Mouse (Mus musculus): Measurements from ENCODE around the gene Il4ra. TPM values are rescaled to one million over a fixed set of nuclear protein-coding genes. Genes with fewer than 3 reads are reported as not detected.

Il4ra gene
- polyA plus RNA-seq, 1 experiment from 2014 or later = 7.0 TPM

- H3K9ac ChIP-seq = no peak overlapping the region
- peaks cover 39% of the 10 kb centered on the region for H3K4me1 ChIP-seq
- H3K27me3 ChIP-seq = no peaks in the 10 kb centered on the region
- H3K9me3 ChIP-seq = no peaks in the 10 kb centered on the region
- no peak overlapping the region for H3K4me3 ChIP-seq
- no peak overlapping the region for H3K4me2 ChIP-seq
- WGBS = 53% methylated on average over 9 of the region's 9 CpGs
- no peaks in the 10 kb centered on the region for H3K36me3 ChIP-seq
- H3K27ac ChIP-seq = no peak overlapping the region
- ATAC-seq (ENCODE audit: insufficient number of reproducible peaks, insufficient read depth, low FRiP score, low TSS enrichment, low read depth) = no peak
These were observed 9.3 kb downstream of the Il4ra start for GRCm38 (mm10) chr7:125561085-125561690.

- 47% methylated on average over 4 of the region's 4 CpGs for WGBS
- H3K9me3 ChIP-seq = no peaks in the 10 kb centered on the region
- ATAC-seq (ENCODE audit: insufficient number of reproducible peaks, insufficient read depth, low FRiP score, low TSS enrichment, low read depth) = no peak
- H3K27me3 ChIP-seq = no peaks in the 10 kb centered on the region
- H3K36me3 ChIP-seq = no peaks in the 10 kb centered on the region
- 0 out of 2 replicates have a peak overlapping the region, but pooled peaks have one; percentile 19 for H3K27ac ChIP-seq
- H3K4me1 ChIP-seq = peaks cover 30% of the 10 kb centered on the region
- no peak overlapping the region for H3K9ac ChIP-seq
- no peak overlapping the region for H3K4me3 ChIP-seq
- no peak overlapping the region for H3K4me2 ChIP-seq
These were observed 10.5 kb downstream of the Il4ra start for GRCm38 (mm10) chr7:125562413-125562812.

DNA sequence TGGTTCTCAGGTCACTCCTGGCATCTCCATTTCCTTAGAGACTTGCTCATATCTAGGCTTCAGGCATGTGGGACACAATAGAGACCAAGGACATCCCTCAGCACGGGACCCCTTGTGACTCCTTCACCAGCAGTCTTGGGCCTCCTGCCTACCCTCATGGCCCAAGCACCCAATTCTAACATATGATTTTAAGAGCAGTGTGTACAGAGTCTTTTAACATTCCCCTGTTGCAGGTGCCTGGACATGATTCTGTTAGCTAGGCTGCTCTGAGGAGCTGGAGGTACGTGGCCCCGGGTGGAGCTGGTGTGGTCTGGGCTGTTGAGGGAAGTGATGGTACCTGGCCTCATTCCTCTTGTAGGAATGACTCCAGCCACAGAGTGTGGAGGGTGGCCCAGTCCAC is 11.2 kb downstream of the Il4ra start:
- ATAC-seq (ENCODE audit: insufficient number of reproducible peaks, insufficient read depth, low FRiP score, low TSS enrichment, low read depth) = no peak
- Histone ChIP-seq H3K9ac (no peak overlapping the region), H3K9me3 (no peaks in the 10 kb centered on the region), H3K4me2 (no peak overlapping the region), H3K4me3 (no peak overlapping the region), H3K27me3 (no peaks in the 10 kb centered on the region), H3K27ac (0 out of 2 replicates have a peak overlapping the region, but pooled peaks have one; percentile 19), H3K4me1 (peaks cover 30% of the 10 kb centered on the region), H3K36me3 (no peaks in the 10 kb centered on the region)
- WGBS = 85% methylated on average over 3 of the region's 3 CpGs

GRCm38 (mm10) chr7:125564316-125565024 is 12.6 kb downstream of the Il4ra start:
- no peak overlapping the region for H3K4me3 ChIP-seq
- no peaks in the 10 kb centered on the region for H3K36me3 ChIP-seq
- 72% methylated on average over 11 of the region's 11 CpGs for WGBS
- peaks cover 26% of the 10 kb centered on the region for H3K4me1 ChIP-seq
- no peak overlapping the region for H3K9ac ChIP-seq
- no peak for ATAC-seq (ENCODE audit: insufficient number of reproducible peaks, insufficient read depth, low FRiP score, low TSS enrichment, low read depth)
- no peak overlapping the region for H3K4me2 ChIP-seq
- H3K27me3 ChIP-seq = no peaks in the 10 kb centered on the region
- H3K27ac ChIP-seq = no peak overlapping the region
- no peaks in the 10 kb centered on the region for H3K9me3 ChIP-seq

DNA sequence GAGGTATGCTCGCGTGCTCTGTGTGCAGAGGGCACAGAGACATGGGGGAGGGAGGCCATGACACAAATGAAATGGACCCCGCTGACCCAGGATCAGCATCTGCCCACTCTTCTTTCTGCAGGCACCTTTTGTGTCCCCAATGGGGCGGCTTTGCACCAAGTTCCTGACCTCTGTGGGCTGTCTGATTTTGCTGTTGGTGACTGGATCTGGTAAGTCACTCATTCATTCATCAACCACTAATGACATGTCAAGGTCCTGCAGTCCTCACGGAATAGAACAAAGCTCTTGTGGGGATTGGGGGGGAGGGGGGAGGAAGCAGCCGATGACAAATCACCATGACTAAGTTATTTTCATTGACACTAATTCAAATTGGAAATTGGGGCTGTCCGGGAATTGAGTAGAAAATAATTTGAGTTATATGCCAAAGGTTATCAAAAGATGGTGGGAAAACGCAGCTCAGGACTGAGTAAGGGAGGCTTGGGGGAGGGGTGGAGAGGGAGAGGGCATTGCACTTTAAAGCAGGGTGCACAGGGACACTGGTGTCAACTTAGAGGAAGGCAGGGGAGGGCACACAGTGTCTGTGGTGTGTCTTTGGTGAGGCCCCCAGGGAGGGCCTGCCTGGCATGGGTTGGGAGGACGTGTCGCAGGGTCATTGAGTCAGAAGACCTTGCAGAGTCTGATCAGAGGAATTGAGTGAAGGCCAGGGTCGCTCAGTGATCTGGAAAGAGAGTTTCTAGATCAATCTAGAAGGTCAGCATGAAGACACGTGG is 13.8 kb downstream of the Il4ra start:
- no peak for ATAC-seq (ENCODE audit: insufficient number of reproducible peaks, insufficient read depth, low FRiP score, low TSS enrichment, low read depth)
- Histone ChIP-seq H3K27me3 (no peaks in the 10 kb centered on the region), H3K4me3 (no peak overlapping the region), H3K36me3 (peaks cover 6% of the 10 kb centered on the region; the same call in 1 of the 2 replicates), H3K4me2 (no peak overlapping the region), H3K9ac (no peak overlapping the region), H3K27ac (no peak overlapping the region), H3K9me3 (no peaks in the 10 kb centered on the region), H3K4me1 (peaks cover 19% of the 10 kb centered on the region)
- 74% methylated on average over 12 of the region's 12 CpGs for WGBS

DNA sequence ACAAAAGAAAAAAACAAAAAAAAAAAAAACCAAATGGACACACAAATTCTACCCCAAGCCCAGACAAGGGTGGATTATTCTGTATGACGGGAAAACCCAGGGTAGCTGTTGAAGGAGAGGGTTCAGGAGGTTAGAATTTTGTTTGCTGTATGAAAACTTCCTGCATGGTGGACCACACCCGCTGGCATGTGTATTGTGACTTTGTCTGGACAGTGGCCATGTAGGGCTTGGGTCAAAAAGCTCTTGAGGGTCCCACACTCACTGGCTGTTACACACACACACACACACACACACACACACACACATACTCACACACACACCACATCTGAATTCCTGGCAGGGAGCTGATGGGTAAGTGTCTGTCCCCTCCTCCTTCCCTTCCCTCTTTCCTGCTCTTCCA is 14.5 kb downstream of the Il4ra start:
- no peak overlapping the region for H3K27ac ChIP-seq
- ATAC-seq (ENCODE audit: insufficient number of reproducible peaks, insufficient read depth, low FRiP score, low TSS enrichment, low read depth) = no peak
- no peak overlapping the region for H3K4me2 ChIP-seq
- H3K4me3 ChIP-seq = no peak overlapping the region
- no peaks in the 10 kb centered on the region for H3K9me3 ChIP-seq
- H3K9ac ChIP-seq = no peak overlapping the region
- 83% methylated on average over 2 of the region's 2 CpGs for WGBS
- no peaks in the 10 kb centered on the region for H3K27me3 ChIP-seq
- peaks cover 6% of the 10 kb centered on the region; the same call in 1 of the 2 replicates for H3K36me3 ChIP-seq
- H3K4me1 ChIP-seq = peaks cover 12% of the 10 kb centered on the region

- Histone ChIP-seq H3K36me3 (peaks cover 11% of the 10 kb centered on the region; the same call in 1 of the 2 replicates), H3K27ac (no peak overlapping the region), H3K9me3 (no peaks in the 10 kb centered on the region), H3K9ac (no peak overlapping the region), H3K4me2 (no peak overlapping the region), H3K4me1 (no peaks in the 10 kb centered on the region; the same call in 1 of the 2 replicates), H3K4me3 (no peak overlapping the region), H3K27me3 (no peaks in the 10 kb centered on the region)
- WGBS = 66% methylated on average over 8 of the region's 8 CpGs
- ATAC-seq (ENCODE audit: insufficient number of reproducible peaks, insufficient read depth, low FRiP score, low TSS enrichment, low read depth) = no peak
These were observed 17.0 kb downstream of the Il4ra start for GRCm38 (mm10) chr7:125568888-125569287.

DNA sequence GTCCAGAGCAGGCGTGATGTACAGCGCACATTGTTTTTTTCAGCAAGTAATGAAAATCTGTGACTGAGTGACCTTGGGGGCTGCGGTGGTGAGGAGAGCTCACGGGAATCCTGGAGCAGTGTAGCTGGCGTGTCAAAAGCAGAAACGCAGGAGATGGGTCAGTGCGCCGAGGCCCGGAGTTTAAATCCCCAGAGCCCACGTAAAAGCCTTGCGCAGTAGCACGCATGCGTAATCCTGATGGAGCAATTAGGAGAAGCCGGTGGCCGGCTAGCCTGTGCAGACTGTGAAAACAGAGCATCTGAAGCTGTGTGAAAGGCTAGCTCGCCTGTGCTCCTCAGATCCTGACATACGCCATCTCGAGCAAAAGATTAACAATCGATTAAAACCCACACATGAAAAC is 20.0 kb downstream of the Il4ra start:
- Histone ChIP-seq H3K27ac (no peak overlapping the region), H3K9ac (no peak overlapping the region), H3K9me3 (no peaks in the 10 kb centered on the region), H3K27me3 (no peaks in the 10 kb centered on the region), H3K36me3 (peaks cover 22% of the 10 kb centered on the region), H3K4me3 (no peak overlapping the region), H3K4me2 (no peak overlapping the region), H3K4me1 (peaks cover 5% of the 10 kb centered on the region)
- 85% methylated on average over 19 of the region's 19 CpGs for WGBS
- no peak for ATAC-seq (ENCODE audit: insufficient number of reproducible peaks, insufficient read depth, low FRiP score, low TSS enrichment, low read depth)

GRCm38 (mm10) chr7:125572737-125573136 is 20.8 kb downstream of the Il4ra start:
- H3K27me3 ChIP-seq = no peaks in the 10 kb centered on the region
- WGBS = 74% methylated on average over 6 of the region's 6 CpGs
- no peak for ATAC-seq (ENCODE audit: insufficient number of reproducible peaks, insufficient read depth, low FRiP score, low TSS enrichment, low read depth)
- H3K4me1 ChIP-seq = peaks cover 8% of the 10 kb centered on the region
- no peak overlapping the region for H3K27ac ChIP-seq
- peaks cover 22% of the 10 kb centered on the region for H3K36me3 ChIP-seq
- H3K4me2 ChIP-seq = no peak overlapping the region
- no peak overlapping the region for H3K9ac ChIP-seq
- H3K9me3 ChIP-seq = no peaks in the 10 kb centered on the region
- H3K4me3 ChIP-seq = no peak overlapping the region

- Histone ChIP-seq H3K27ac (no peak overlapping the region), H3K9me3 (no peaks in the 10 kb centered on the region), H3K4me3 (no peak overlapping the region), H3K4me1 (peaks cover 8% of the 10 kb centered on the region), H3K36me3 (peaks cover 22% of the 10 kb centered on the region), H3K9ac (no peak overlapping the region), H3K27me3 (no peaks in the 10 kb centered on the region), H3K4me2 (no peak overlapping the region)
- WGBS = 66% methylated on average over 2 of the region's 2 CpGs
- ATAC-seq (ENCODE audit: insufficient number of reproducible peaks, insufficient read depth, low FRiP score, low TSS enrichment, low read depth) = no peak
These were observed 21.9 kb downstream of the Il4ra start for GRCm38 (mm10) chr7:125573849-125574248.

GRCm38 (mm10) chr7:125574832-125575231 is 22.9 kb downstream of the Il4ra start:
- Histone ChIP-seq H3K36me3 (peaks cover 19% of the 10 kb centered on the region), H3K4me2 (no peak overlapping the region), H3K27ac (no peak overlapping the region), H3K9me3 (no peaks in the 10 kb centered on the region), H3K4me3 (no peak overlapping the region), H3K9ac (no peak overlapping the region), H3K4me1 (peaks cover 8% of the 10 kb centered on the region; the same call in 1 of the 2 replicates), H3K27me3 (peaks cover 4% of the 10 kb centered on the region; the same call in 1 of the 2 replicates)
- no peak for ATAC-seq (ENCODE audit: insufficient number of reproducible peaks, insufficient read depth, low FRiP score, low TSS enrichment, low read depth)
- WGBS = 78% methylated on average over 3 of the region's 3 CpGs

Data from embryonic facial prominence, embryonic 13.5 days (tissue).